Mouse (Mus musculus) limb, embryonic 13.5 days (tissue): ENCODE measurements at regions not wholly inside any gene's neighbourhood (a gene's known extent, or its start where the extent isn't known, plus 50 kb on each side); places are given as distances from the start of the nearest gene placed in this dataset.
A peak's percentile ranks its signal among the peaks of the same experiment; 100 is the strongest.

Source experiments
- ATAC-seq: fragments of 200-750 bp; cut with Nextera tagmentation; 2 replicates; pipeline ENCODE4 v1.8.0; 2017; ENCODE audit warnings: low read depth, moderate number of reproducible peaks, moderate TSS enrichment; ENCODE audit not compliant: low FRiP score
- H3K27ac ChIP-seq: fragments of 300-500 bp; sonication (generic); 2 replicates; pipeline ENCODE4 v1.5.1; 2015; ENCODE audit warnings: inconsistent platforms, mild to moderate bottlenecking, moderate library complexity
- H3K27me3 ChIP-seq: fragments of 300-500 bp; sonication (generic); 2 replicates; pipeline ENCODE4 v1.6.1; 2015; ENCODE audit warnings: mild to moderate bottlenecking, inconsistent platforms
- H3K36me3 ChIP-seq: fragments of 300-500 bp; sonication (generic); 2 replicates; pipeline ENCODE4 v1.6.1; 2015; ENCODE audit warnings: inconsistent platforms, mild to moderate bottlenecking, moderate library complexity
- H3K4me1 ChIP-seq: fragments of 300-500 bp; sonication (generic); 2 replicates; pipeline ENCODE4 v1.6.1; 2015; ENCODE audit warnings: inconsistent platforms
- H3K4me2 ChIP-seq: fragments of 300-500 bp; sonication (generic); replicated peaks from 2 replicates; pipeline ENCODE4 v1.6.1; 2015; ENCODE audit warnings: inconsistent platforms, mild to moderate bottlenecking, moderate library complexity
- H3K4me3 ChIP-seq: fragments of 300-500 bp; sonication (generic); 2 replicates; pipeline ENCODE4 v1.5.1; 2015; ENCODE audit warnings: moderate library complexity, mild to moderate bottlenecking, inconsistent platforms
- H3K9ac ChIP-seq: fragments of 300-500 bp; sonication (generic); 2 replicates; pipeline ENCODE4 v1.6.1; 2015; ENCODE audit warnings: mild to moderate bottlenecking, inconsistent platforms
- H3K9me3 ChIP-seq: fragments of 300-500 bp; sonication (generic); 2 replicates; pipeline ENCODE4 v1.6.1; 2016; ENCODE audit warnings: inconsistent platforms
- WGBS: fragments of 180-500 bp; shearing (Covaris S2); methylation state at CpG from one replicate; pipeline ENCODE4 v1.1.7; 2015; 5-methylcytosine and 5-hydroxymethylcytosine counted together

- Histone ChIP-seq H3K36me3 (no peaks in the 10 kb centered on the region), H3K27ac (no peak overlapping the region), H3K4me2 (no peak overlapping the region), H3K9me3 (no peaks in the 10 kb centered on the region), H3K4me1 (no peaks in the 10 kb centered on the region), H3K27me3 (no peaks in the 10 kb centered on the region), H3K9ac (no peak overlapping the region), H3K4me3 (no peak overlapping the region)
- WGBS = 62% methylated on average over 6 of the region's 6 CpGs
- peak; percentile 72 for ATAC-seq
These were observed 692.7 kb upstream of the Cox7c start for GRCm38 (mm10) chr13:86739406-86739805.

- Histone ChIP-seq H3K4me3 (no peak overlapping the region), H3K27ac (no peak overlapping the region), H3K4me1 (no peaks in the 10 kb centered on the region), H3K9me3 (no peaks in the 10 kb centered on the region), H3K36me3 (no peaks in the 10 kb centered on the region), H3K9ac (no peak overlapping the region), H3K27me3 (no peaks in the 10 kb centered on the region), H3K4me2 (no peak overlapping the region)
- no peak for ATAC-seq
- 46% methylated on average over 1 of the region's 1 CpGs for WGBS
These were observed 681.7 kb upstream of the Cox7c start for GRCm38 (mm10) chr13:86728396-86728795.

GRCm38 (mm10) chr13:86726695-86727094, 680.0 kb upstream of the Cox7c start:
- Histone ChIP-seq H3K4me3 (no peak overlapping the region), H3K36me3 (no peaks in the 10 kb centered on the region), H3K4me2 (no peak overlapping the region), H3K4me1 (no peaks in the 10 kb centered on the region), H3K9ac (no peak overlapping the region), H3K9me3 (no peaks in the 10 kb centered on the region), H3K27me3 (no peaks in the 10 kb centered on the region), H3K27ac (no peak overlapping the region)
- no peak for ATAC-seq
